Mouse (Mus musculus) bone marrow macrophage, adult 2 months (primary cell): ENCODE measurements around the gene Dnal4.

ENCODE experiments used
- CTCF ChIP-seq: IDR thresholded peaks from 2 replicates; pipeline ENCODE4 v1.5.1; 2012; ENCODE audit warnings: low read depth, mild to moderate bottlenecking, low read length, moderate library complexity
- POLR2A ChIP-seq: IDR thresholded peaks from 2 replicates; pipeline ENCODE4 v1.6.1; 2012; ENCODE audit warnings: mild to moderate bottlenecking, low read depth, low read length, borderline replicate concordance

DNA sequence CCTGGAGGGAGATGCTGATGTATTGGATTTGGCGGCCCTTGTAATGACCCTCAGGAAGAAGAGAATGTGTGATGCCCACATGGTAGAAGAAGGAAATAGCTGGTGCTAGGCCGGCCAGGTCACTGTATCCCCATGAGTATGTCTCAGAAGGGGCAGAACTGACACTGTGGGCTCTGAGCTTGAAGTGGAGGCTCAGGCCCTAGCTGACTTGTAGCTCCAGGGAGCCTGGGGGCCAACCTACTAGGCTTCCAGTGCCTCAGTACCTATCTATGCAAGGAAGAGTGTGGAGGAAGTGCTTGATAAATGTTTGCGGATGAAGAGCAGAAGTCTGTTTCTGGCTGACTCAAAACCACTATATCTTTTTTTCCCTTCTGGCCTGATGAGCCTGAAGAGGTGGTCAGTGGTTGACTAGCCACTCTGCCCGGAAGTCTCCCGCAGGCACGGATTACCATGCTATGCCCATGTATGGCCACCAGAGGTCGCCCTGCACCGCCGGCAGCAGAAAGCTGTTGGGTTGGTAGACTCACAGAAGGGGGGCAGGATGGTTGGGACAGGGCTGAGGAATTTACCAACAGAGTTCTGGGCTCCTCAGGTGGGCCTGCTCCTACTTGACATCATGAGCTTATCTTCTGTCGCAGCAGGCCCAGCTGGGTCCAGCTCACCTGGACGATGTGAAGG, 24.8 kb downstream of the Dnal4 start:
- TF ChIP-seq CTCF (peak; percentile 97), POLR2A (no peak)
